Mouse (Mus musculus) heart, embryonic 15.5 days (tissue): ENCODE data around the gene Thsd4. TPM values are rescaled to one million over a fixed set of nuclear protein-coding genes. Genes with fewer than 3 reads are reported as not detected.

ENCODE experiments used
- ATAC-seq: fragments of 200-750 bp; cut with Nextera tagmentation; replicated peaks from 2 replicates; pipeline ENCODE4 v1.8.0; 2017; ENCODE audit warnings: low read depth, moderate TSS enrichment; ENCODE audit not compliant: insufficient number of reproducible peaks, insufficient read depth, low FRiP score
- H3K27ac ChIP-seq: fragments of 300-500 bp; sonication (generic); 2 replicates; pipeline ENCODE4 v1.5.1; 2015; ENCODE audit warnings: mild to moderate bottlenecking, inconsistent platforms
- H3K27me3 ChIP-seq: fragments of 300-500 bp; sonication (generic); 2 replicates; pipeline ENCODE4 v1.6.1; 2015; ENCODE audit warnings: inconsistent platforms
- H3K36me3 ChIP-seq: fragments of 300-500 bp; sonication (generic); 2 replicates; pipeline ENCODE4 v1.6.1; 2015; ENCODE audit warnings: mild to moderate bottlenecking, inconsistent platforms
- H3K4me1 ChIP-seq: fragments of 300-500 bp; sonication (generic); replicated peaks from 2 replicates; pipeline ENCODE4 v1.6.1; 2015; ENCODE audit warnings: inconsistent platforms
- H3K4me2 ChIP-seq: fragments of 300-500 bp; sonication (generic); 2 replicates; pipeline ENCODE4 v1.6.1; 2015; ENCODE audit warnings: inconsistent platforms, mild to moderate bottlenecking, moderate library complexity
- H3K4me3 ChIP-seq: fragments of 300-500 bp; sonication (generic); 2 replicates; pipeline ENCODE4 v1.5.1; 2015; ENCODE audit warnings: mild to moderate bottlenecking, inconsistent platforms
- H3K9ac ChIP-seq: fragments of 300-500 bp; sonication (generic); 2 replicates; pipeline ENCODE4 v1.6.1; 2015; ENCODE audit warnings: mild to moderate bottlenecking, inconsistent platforms
- H3K9me3 ChIP-seq: fragments of 300-500 bp; sonication (generic); replicated peaks from 2 replicates; pipeline ENCODE4 v1.6.1; 2016; ENCODE audit warnings: inconsistent platforms
- WGBS: fragments of 180-500 bp; shearing (Covaris S2); methylation state at CpG from one replicate; pipeline ENCODE4 v1.1.7; 2015; ENCODE audit warnings: mixed read lengths; 5-methylcytosine and 5-hydroxymethylcytosine counted together
- polyA plus RNA-seq: library from polyadenylated mRNA; unstranded; fragments of >200 nt; fragmentation: Nextera tagmentation; extraction: Ambion mirVana; gene quantifications from 2 replicates; pipeline ENCODE4 v1.2.1, GENCODE M21; 2015

Gene Thsd4
- polyA plus RNA-seq, 1 experiment from 2014 or later: 7.5 TPM

- H3K4me1 ChIP-seq: no peaks in the 10 kb centered on the region; the same call in 1 of the 2 replicates
- 75% methylated on average over 14 of the region's 14 CpGs for WGBS
- ATAC-seq: no peak
These were observed 295.7 kb downstream of the Thsd4 start for GRCm38 (mm10) chr9:60226155-60226554.

DNA sequence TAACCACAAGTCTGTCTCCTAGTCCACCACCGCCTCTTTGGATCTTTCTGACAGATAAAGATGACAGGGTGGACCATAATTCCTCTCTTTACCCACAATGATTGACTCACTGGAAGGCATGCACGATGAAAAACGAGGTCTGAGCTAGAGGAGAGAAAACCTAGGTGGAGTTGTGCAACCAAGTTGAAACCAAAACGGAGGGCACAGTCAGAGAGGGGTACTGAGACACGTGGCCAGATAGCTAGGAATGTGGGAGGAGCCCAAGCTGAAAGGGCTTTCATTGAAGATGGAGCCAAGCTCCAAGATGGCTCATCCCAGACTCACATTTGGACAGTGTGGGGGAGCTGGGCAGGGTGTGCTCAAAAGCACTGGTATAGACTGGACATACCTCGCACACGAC is 296.4 kb downstream of the Thsd4 start:
- no peaks in the 10 kb centered on the region; the same call in 1 of the 2 replicates for H3K4me1 ChIP-seq
- H3K27ac ChIP-seq: no peak overlapping the region
- H3K9me3 ChIP-seq: no peaks in the 10 kb centered on the region
- no peak for ATAC-seq
- H3K36me3 ChIP-seq: no peaks in the 10 kb centered on the region
- no peak overlapping the region for H3K4me2 ChIP-seq
- H3K4me3 ChIP-seq: no peak overlapping the region
- no peak overlapping the region for H3K9ac ChIP-seq
- H3K27me3 ChIP-seq: no peaks in the 10 kb centered on the region
- 66% methylated on average over 7 of the region's 7 CpGs for WGBS

More at GRCm38 (mm10) chr9:60226155-60226554, 295.7 kb downstream of the Thsd4 start:
- Histone ChIP-seq H3K9ac (no peak overlapping the region), H3K9me3 (no peaks in the 10 kb centered on the region), H3K36me3 (no peaks in the 10 kb centered on the region), H3K27me3 (no peaks in the 10 kb centered on the region), H3K27ac (no peak overlapping the region), H3K4me2 (no peak overlapping the region), H3K4me3 (no peak overlapping the region)

- H3K36me3 ChIP-seq: no peaks in the 10 kb centered on the region
- no peaks in the 10 kb centered on the region for H3K9me3 ChIP-seq
- no peak overlapping the region for H3K27ac ChIP-seq
- H3K4me1 ChIP-seq: no peaks in the 10 kb centered on the region; the same call in 1 of the 2 replicates
- whole genome bisulfite sequencing: 76% methylated on average over 6 of the region's 6 CpGs
- ATAC-seq: no peak
- H3K4me3 ChIP-seq: no peak overlapping the region
- H3K27me3 ChIP-seq: no peaks in the 10 kb centered on the region
- H3K9ac ChIP-seq: no peak overlapping the region
- no peak overlapping the region for H3K4me2 ChIP-seq
These were observed 297.7 kb downstream of the Thsd4 start for GRCm38 (mm10) chr9:60224039-60224695.

- Histone ChIP-seq H3K27ac (no peak overlapping the region), H3K4me1 (no peaks in the 10 kb centered on the region), H3K9me3 (no peaks in the 10 kb centered on the region), H3K4me3 (no peak overlapping the region), H3K27me3 (no peaks in the 10 kb centered on the region), H3K36me3 (no peaks in the 10 kb centered on the region), H3K9ac (no peak overlapping the region), H3K4me2 (no peak overlapping the region)
- 93% methylated on average over 2 of the region's 2 CpGs for WGBS
- no peak for ATAC-seq
These were observed 301.4 kb downstream of the Thsd4 start for GRCm38 (mm10) chr9:60220431-60220830.

DNA sequence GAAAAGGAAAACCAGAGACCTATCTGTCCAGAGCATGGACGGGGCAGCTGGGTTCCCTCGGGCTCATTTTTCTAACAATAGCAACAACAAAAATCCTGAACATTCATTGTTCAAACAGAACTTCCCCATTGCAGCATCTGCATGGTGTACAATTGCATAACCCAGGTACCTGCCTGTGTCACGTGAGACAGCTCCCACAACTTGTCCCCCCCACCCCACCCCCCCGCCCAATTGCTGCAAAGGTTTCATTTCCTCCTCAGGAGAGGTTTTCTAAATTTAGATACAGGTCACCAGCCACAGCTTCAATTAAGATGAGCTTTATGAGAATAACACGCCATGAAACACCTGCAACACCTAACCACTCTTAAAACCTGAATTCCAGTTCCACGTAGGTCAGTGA is 303.4 kb downstream of the Thsd4 start:
- Histone ChIP-seq H3K9me3 (no peaks in the 10 kb centered on the region), H3K4me3 (no peak overlapping the region), H3K4me2 (no peak overlapping the region), H3K4me1 (no peaks in the 10 kb centered on the region), H3K27ac (no peak overlapping the region), H3K36me3 (no peaks in the 10 kb centered on the region), H3K27me3 (no peaks in the 10 kb centered on the region), H3K9ac (no peak overlapping the region)
- ATAC-seq: no peak
- WGBS: 45% methylated on average over 6 of the region's 6 CpGs

GRCm38 (mm10) chr9:60216029-60216428 is 305.8 kb downstream of the Thsd4 start:
- no peak overlapping the region for H3K4me3 ChIP-seq
- H3K27me3 ChIP-seq: no peaks in the 10 kb centered on the region
- H3K4me1 ChIP-seq: no peaks in the 10 kb centered on the region
- no peak overlapping the region for H3K9ac ChIP-seq
- no peak overlapping the region for H3K27ac ChIP-seq
- H3K4me2 ChIP-seq: no peak overlapping the region
- no peaks in the 10 kb centered on the region for H3K36me3 ChIP-seq
- ATAC-seq: no peak
- 77% methylated on average over 6 of the region's 6 CpGs for WGBS
- H3K9me3 ChIP-seq: no peaks in the 10 kb centered on the region

GRCm38 (mm10) chr9:60213111-60213510 is 308.7 kb downstream of the Thsd4 start:
- no peak for ATAC-seq
- Histone ChIP-seq H3K9ac (no peak overlapping the region), H3K27me3 (no peaks in the 10 kb centered on the region), H3K27ac (no peak overlapping the region), H3K4me2 (no peak overlapping the region), H3K9me3 (no peaks in the 10 kb centered on the region), H3K4me3 (no peak overlapping the region), H3K4me1 (no peaks in the 10 kb centered on the region), H3K36me3 (no peaks in the 10 kb centered on the region)
- 74% methylated on average over 1 of the region's 1 CpGs for WGBS

GRCm38 (mm10) chr9:60208843-60209242 is 313.0 kb downstream of the Thsd4 start:
- Histone ChIP-seq H3K27ac (no peak overlapping the region), H3K36me3 (no peaks in the 10 kb centered on the region), H3K4me2 (no peak overlapping the region), H3K4me1 (no peaks in the 10 kb centered on the region), H3K27me3 (no peaks in the 10 kb centered on the region), H3K4me3 (no peak overlapping the region), H3K9ac (no peak overlapping the region), H3K9me3 (no peaks in the 10 kb centered on the region)
- WGBS: 86% methylated on average over 1 of the region's 1 CpGs
- no peak for ATAC-seq

- Histone ChIP-seq H3K36me3 (no peaks in the 10 kb centered on the region), H3K4me3 (no peak overlapping the region), H3K4me2 (no peak overlapping the region), H3K9ac (no peak overlapping the region), H3K4me1 (no peaks in the 10 kb centered on the region), H3K9me3 (no peaks in the 10 kb centered on the region), H3K27ac (no peak overlapping the region), H3K27me3 (no peaks in the 10 kb centered on the region)
- no peak for ATAC-seq
- 62% methylated on average over 7 of the region's 7 CpGs for WGBS
These were observed 318.7 kb downstream of the Thsd4 start for GRCm38 (mm10) chr9:60203141-60203540.

- Histone ChIP-seq H3K4me2 (no peak overlapping the region), H3K27me3 (no peaks in the 10 kb centered on the region), H3K4me3 (no peak overlapping the region), H3K4me1 (no peaks in the 10 kb centered on the region), H3K36me3 (no peaks in the 10 kb centered on the region), H3K9ac (no peak overlapping the region), H3K9me3 (no peaks in the 10 kb centered on the region), H3K27ac (no peak overlapping the region)
- 63% methylated on average over 2 of the region's 2 CpGs for WGBS
- ATAC-seq: no peak
These were observed 321.4 kb downstream of the Thsd4 start for GRCm38 (mm10) chr9:60200436-60200835.

GRCm38 (mm10) chr9:60198530-60199200 is 323.2 kb downstream of the Thsd4 start:
- H3K4me1 ChIP-seq: no peaks in the 10 kb centered on the region
- WGBS: 75% methylated on average over 12 of the region's 12 CpGs
- no peak overlapping the region for H3K9ac ChIP-seq
- no peak overlapping the region for H3K4me3 ChIP-seq
- H3K27ac ChIP-seq: no peak overlapping the region
- no peaks in the 10 kb centered on the region for H3K27me3 ChIP-seq
- no peaks in the 10 kb centered on the region for H3K9me3 ChIP-seq
- no peak for ATAC-seq
- H3K36me3 ChIP-seq: no peaks in the 10 kb centered on the region
- no peak overlapping the region for H3K4me2 ChIP-seq

DNA sequence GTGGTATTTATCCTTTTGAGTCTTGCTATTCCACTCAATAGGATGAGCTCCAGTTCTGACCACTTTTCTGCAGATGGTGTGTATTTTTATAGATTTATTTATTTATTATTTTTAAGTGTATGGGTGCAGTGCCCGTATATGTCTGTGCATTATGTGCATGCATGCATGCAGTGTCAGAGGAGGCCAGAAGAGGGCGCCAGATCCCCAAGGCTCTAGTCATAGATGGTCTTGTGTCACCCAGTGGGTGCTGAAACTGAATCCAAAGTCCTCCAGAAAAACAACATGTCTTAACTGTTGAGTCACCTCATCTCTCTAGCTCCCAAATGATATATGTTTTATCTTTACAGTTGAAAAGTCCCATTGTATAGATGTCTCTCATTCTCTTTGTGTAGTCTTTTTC is 326.3 kb downstream of the Thsd4 start:
- Histone ChIP-seq H3K27me3 (no peaks in the 10 kb centered on the region), H3K4me1 (peaks cover 10% of the 10 kb centered on the region), H3K9ac (no peak overlapping the region), H3K4me3 (no peak overlapping the region), H3K27ac (no peak overlapping the region), H3K36me3 (no peaks in the 10 kb centered on the region), H3K4me2 (no peak overlapping the region), H3K9me3 (no peaks in the 10 kb centered on the region)
- no peak for ATAC-seq
- 66% methylated on average over 2 of the region's 2 CpGs for WGBS
